Mouse (Mus musculus): ENCODE data around the gene Camkmt. TPM values are rescaled to one million over a fixed set of nuclear protein-coding genes. Genes with fewer than 3 reads are reported as not detected.

Gene Camkmt
- polyA plus RNA-seq, 1 experiment from 2014 or later: 8.2 TPM

GRCm38 (mm10) chr17:85458589-85458988 lies 368.2 kb downstream of the Camkmt start:
- 17% methylated on average over 9 of the region's 9 CpGs for WGBS
- no peak for ATAC-seq (ENCODE audit: insufficient number of reproducible peaks, insufficient read depth, low FRiP score, low read depth)
- Histone ChIP-seq H3K36me3 (ENCODE audit: control insufficient read depth, insufficient read depth, low read length) (no peaks in the 10 kb centered on the region), H3K27me3 (ENCODE audit: control insufficient read depth, insufficient read depth, low read length) (peaks cover 89% of the 10 kb centered on the region), H3K9ac (ENCODE audit: low read length) (no peak overlapping the region), H3K4me3 (ENCODE audit: control insufficient read depth in 1 of 2, insufficient read depth in 1 of 2, low read depth in 1 of 2, low read length in 2 of 2) (no peak overlapping the region), H3K27ac (replicated peaks in 1 of 2; ENCODE audit: control insufficient read depth in 1 of 2, insufficient read depth in 1 of 2, low read depth in 2 of 2, low read length in 2 of 2) (no peak overlapping the region), H3K4me2 (ENCODE audit: low read length) (no peak overlapping the region; the same call in 1 of the 2 replicates), H3K9me3 (ENCODE audit: control insufficient read depth, low read length) (no peaks in the 10 kb centered on the region), H3K4me1 (ENCODE audit: control insufficient read depth in 2 of 2, insufficient read depth in 2 of 2, low read length in 2 of 2) (peaks cover 0 to 2% of the 10 kb centered on the region in 2 experiments; a peak in 1 of 4 replicates)

GRCm38 (mm10) chr17:85461577-85461976 lies 371.2 kb downstream of the Camkmt start:
- Histone ChIP-seq H3K4me3 (ENCODE audit: control insufficient read depth in 1 of 2, insufficient read depth in 1 of 2, low read depth in 1 of 2, low read length in 2 of 2) (no peak overlapping the region), H3K27me3 (ENCODE audit: control insufficient read depth, insufficient read depth, low read length) (peaks cover 95% of the 10 kb centered on the region), H3K4me1 (ENCODE audit: control insufficient read depth in 2 of 2, insufficient read depth in 2 of 2, low read length in 2 of 2) (peaks cover 2 to 9% of the 10 kb centered on the region in 2 experiments; a peak in 3 of 4 replicates), H3K9ac (ENCODE audit: low read length) (no peak overlapping the region), H3K4me2 (ENCODE audit: low read length) (no peak overlapping the region), H3K9me3 (ENCODE audit: control insufficient read depth, low read length) (no peaks in the 10 kb centered on the region), H3K27ac (replicated peaks in 1 of 2; ENCODE audit: control insufficient read depth in 1 of 2, insufficient read depth in 1 of 2, low read depth in 2 of 2, low read length in 2 of 2) (no peak overlapping the region), H3K36me3 (ENCODE audit: control insufficient read depth, insufficient read depth, low read length) (no peaks in the 10 kb centered on the region)
- ATAC-seq (ENCODE audit: insufficient number of reproducible peaks, insufficient read depth, low FRiP score, low read depth): no peak
- 43% methylated on average over 3 of the region's 3 CpGs for WGBS

GRCm38 (mm10) chr17:85463497-85464392 lies 373.4 kb downstream of the Camkmt start:
- H3K36me3 ChIP-seq (ENCODE audit: control insufficient read depth, insufficient read depth, low read length): no peaks in the 10 kb centered on the region
- H3K27ac ChIP-seq (replicated peaks in 1 of 2; ENCODE audit: control insufficient read depth in 1 of 2, insufficient read depth in 1 of 2, low read depth in 2 of 2, low read length in 2 of 2): no peak overlapping the region
- H3K9me3 ChIP-seq (ENCODE audit: control insufficient read depth, low read length): no peaks in the 10 kb centered on the region
- H3K4me3 ChIP-seq (ENCODE audit: control insufficient read depth in 1 of 2, insufficient read depth in 1 of 2, low read depth in 1 of 2, low read length in 2 of 2): peak overlapping the region in 1 of 2 experiments; percentile 21; a peak in 1 of 4 replicates
- peaks cover 2 to 9% of the 10 kb centered on the region in 2 experiments; a peak in 3 of 4 replicates for H3K4me1 ChIP-seq (ENCODE audit: control insufficient read depth in 2 of 2, insufficient read depth in 2 of 2, low read length in 2 of 2)
- WGBS: 13% methylated on average over 22 of the region's 22 CpGs
- H3K27me3 ChIP-seq (ENCODE audit: control insufficient read depth, insufficient read depth, low read length): peaks cover 97% of the 10 kb centered on the region
- no peak overlapping the region for H3K9ac ChIP-seq (ENCODE audit: low read length)
- no peak for ATAC-seq (ENCODE audit: insufficient number of reproducible peaks, insufficient read depth, low FRiP score, low read depth)
- peak overlapping the region; percentile 51 for H3K4me2 ChIP-seq (ENCODE audit: low read length)

GRCm38 (mm10) chr17:85464466-85465411 lies 374.4 kb downstream of the Camkmt start:
- Histone ChIP-seq H3K9ac (ENCODE audit: low read length) (no peak overlapping the region), H3K36me3 (ENCODE audit: control insufficient read depth, insufficient read depth, low read length) (no peaks in the 10 kb centered on the region), H3K4me3 (ENCODE audit: control insufficient read depth in 1 of 2, insufficient read depth in 1 of 2, low read depth in 1 of 2, low read length in 2 of 2) (peak overlapping the region; percentile 8 to 24; a peak in 2 of 4 replicates), H3K4me1 (ENCODE audit: control insufficient read depth in 2 of 2, insufficient read depth in 2 of 2, low read length in 2 of 2) (peaks cover 2 to 9% of the 10 kb centered on the region in 2 experiments; a peak in 3 of 4 replicates), H3K9me3 (ENCODE audit: control insufficient read depth, low read length) (no peaks in the 10 kb centered on the region), H3K27me3 (ENCODE audit: control insufficient read depth, insufficient read depth, low read length) (peaks cover 97% of the 10 kb centered on the region), H3K4me2 (ENCODE audit: low read length) (peak overlapping the region; percentile 51), H3K27ac (replicated peaks in 1 of 2; ENCODE audit: control insufficient read depth in 1 of 2, insufficient read depth in 1 of 2, low read depth in 2 of 2, low read length in 2 of 2) (no peak overlapping the region)
- WGBS: 2% methylated on average over 40 of the region's 40 CpGs
- ATAC-seq (ENCODE audit: insufficient number of reproducible peaks, insufficient read depth, low FRiP score, low read depth): no peak

- ATAC-seq (ENCODE audit: insufficient number of reproducible peaks, insufficient read depth, low FRiP score, low read depth): no peak
- no peak overlapping the region for H3K4me3 ChIP-seq (ENCODE audit: control insufficient read depth in 1 of 2, insufficient read depth in 1 of 2, low read depth in 1 of 2, low read length in 2 of 2)
- no peaks in the 10 kb centered on the region for H3K36me3 ChIP-seq (ENCODE audit: control insufficient read depth, insufficient read depth, low read length)
- no peak overlapping the region for H3K4me2 ChIP-seq (ENCODE audit: low read length)
- 61% methylated on average over 4 of the region's 4 CpGs for WGBS
- H3K27me3 ChIP-seq (ENCODE audit: control insufficient read depth, insufficient read depth, low read length): peaks cover 97% of the 10 kb centered on the region
- H3K27ac ChIP-seq (replicated peaks in 1 of 2; ENCODE audit: control insufficient read depth in 1 of 2, insufficient read depth in 1 of 2, low read depth in 2 of 2, low read length in 2 of 2): no peak overlapping the region
- no peak overlapping the region for H3K9ac ChIP-seq (ENCODE audit: low read length)
- peaks cover 0 to 7% of the 10 kb centered on the region in 2 experiments; a peak in 3 of 4 replicates for H3K4me1 ChIP-seq (ENCODE audit: control insufficient read depth in 2 of 2, insufficient read depth in 2 of 2, low read length in 2 of 2)
- H3K9me3 ChIP-seq (ENCODE audit: control insufficient read depth, low read length): no peaks in the 10 kb centered on the region
These were observed 379.4 kb downstream of the Camkmt start for GRCm38 (mm10) chr17:85469776-85470175.

GRCm38 (mm10) chr17:85472687-85473202 lies 382.4 kb downstream of the Camkmt start:
- Histone ChIP-seq H3K4me3 (ENCODE audit: control insufficient read depth in 1 of 2, insufficient read depth in 1 of 2, low read depth in 1 of 2, low read length in 2 of 2) (no peak overlapping the region), H3K27me3 (ENCODE audit: control insufficient read depth, insufficient read depth, low read length) (peaks cover 92% of the 10 kb centered on the region), H3K9me3 (ENCODE audit: control insufficient read depth, low read length) (no peaks in the 10 kb centered on the region), H3K4me1 (ENCODE audit: control insufficient read depth in 2 of 2, insufficient read depth in 2 of 2, low read length in 2 of 2) (no peaks in the 10 kb centered on the region; a peak in 1 of 4 replicates), H3K4me2 (ENCODE audit: low read length) (no peak overlapping the region), H3K36me3 (ENCODE audit: control insufficient read depth, insufficient read depth, low read length) (no peaks in the 10 kb centered on the region), H3K27ac (replicated peaks in 1 of 2; ENCODE audit: control insufficient read depth in 1 of 2, insufficient read depth in 1 of 2, low read depth in 2 of 2, low read length in 2 of 2) (no peak overlapping the region), H3K9ac (ENCODE audit: low read length) (no peak overlapping the region)
- WGBS: 7% methylated on average over 5 of the region's 5 CpGs
- no peak for ATAC-seq (ENCODE audit: insufficient number of reproducible peaks, insufficient read depth, low FRiP score, low read depth)

- Histone ChIP-seq H3K4me2 (ENCODE audit: low read length) (no peak overlapping the region), H3K9ac (ENCODE audit: low read length) (no peak overlapping the region), H3K4me3 (ENCODE audit: control insufficient read depth in 1 of 2, insufficient read depth in 1 of 2, low read depth in 1 of 2, low read length in 2 of 2) (no peak overlapping the region), H3K27ac (replicated peaks in 1 of 2; ENCODE audit: control insufficient read depth in 1 of 2, insufficient read depth in 1 of 2, low read depth in 2 of 2, low read length in 2 of 2) (no peak overlapping the region), H3K36me3 (ENCODE audit: control insufficient read depth, insufficient read depth, low read length) (no peaks in the 10 kb centered on the region), H3K9me3 (ENCODE audit: control insufficient read depth, low read length) (no peaks in the 10 kb centered on the region), H3K4me1 (ENCODE audit: control insufficient read depth in 2 of 2, insufficient read depth in 2 of 2, low read length in 2 of 2) (no peaks in the 10 kb centered on the region; a peak in 1 of 4 replicates), H3K27me3 (ENCODE audit: control insufficient read depth, insufficient read depth, low read length) (peaks cover 92% of the 10 kb centered on the region)
- WGBS: 2% methylated on average over 16 of the region's 16 CpGs
- no peak for ATAC-seq (ENCODE audit: insufficient number of reproducible peaks, insufficient read depth, low FRiP score, low read depth)
These were observed 382.9 kb downstream of the Camkmt start for GRCm38 (mm10) chr17:85473217-85473616.

Data from heart, embryonic 14.5 days (tissue).